Mouse (Mus musculus) cerebellum, adult 2 months (tissue): ENCODE data around the gene Pgm5.

ENCODE experiments used
- CTCF ChIP-seq: fragments of 200-500 bp; IDR thresholded peaks from 2 replicates; pipeline ENCODE4 v1.5.1; 2011; ENCODE audit warnings: low read depth, mild to moderate bottlenecking, control low read depth, low read length, moderate library complexity, borderline replicate concordance; ENCODE audit not compliant: insufficient read depth
- POLR2A ChIP-seq: fragments of 200-500 bp; IDR thresholded peaks from 2 replicates; pipeline ENCODE4 v1.6.1; 2011; ENCODE audit warnings: low read length, control low read depth, borderline replicate concordance; ENCODE audit not compliant: insufficient read depth

- no peak for TF ChIP-seq POLR2A
- TF ChIP-seq CTCF: no peak
Observed at GRCm38 (mm10) chr19:24686411-24686810, 175.2 kb downstream of the Pgm5 start.
